Mouse (Mus musculus) adrenal gland, postnatal 10 days (tissue): ENCODE results near the gene Coro1c. TPM values are rescaled to one million over a fixed set of nuclear protein-coding genes. Genes with fewer than 3 reads are reported as not detected.

Source experiments
- DNase-seq: peaks from one replicate; pipeline ENCODE4 v3.0.0; 2021; ENCODE audit warnings: mixed read lengths
- total RNA-seq, 2 experiments: library from RNA; stranded (reverse); gene quantifications; 2 replicates each; pipeline ENCODE4 v1.2.3; 2021

Coro1c gene
- total RNA-seq, 2 experiments from 2014 or later = 66.4 to 78.9 TPM

- DNase-seq = no peak
These were observed 53.4 kb downstream of the Coro1c start for GRCm38 (mm10) chr5:113855117-113855516.

GRCm38 (mm10) chr5:113854494-113854893 lies 54.1 kb downstream of the Coro1c start:
- DNase-seq = peak; percentile 95

GRCm38 (mm10) chr5:113853541-113853940 lies 55.0 kb downstream of the Coro1c start:
- no peak for DNase-seq

GRCm38 (mm10) chr5:113852463-113852862 lies 56.1 kb downstream of the Coro1c start:
- DNase-seq = no peak

GRCm38 (mm10) chr5:113850680-113851230 lies 57.8 kb downstream of the Coro1c start:
- DNase-seq = no peak

- DNase-seq = peak; percentile 56
These were observed 60.9 kb downstream of the Coro1c start for GRCm38 (mm10) chr5:113847636-113848035.

- no peak for DNase-seq
These were observed 61.9 kb downstream of the Coro1c start for GRCm38 (mm10) chr5:113846656-113847055.

GRCm38 (mm10) chr5:113845627-113846026 lies 62.9 kb downstream of the Coro1c start:
- no peak for DNase-seq

- DNase-seq = peak; percentile 83
These were observed 63.8 kb downstream of the Coro1c start for GRCm38 (mm10) chr5:113844721-113845120.

GRCm38 (mm10) chr5:113844106-113844505 lies 64.5 kb downstream of the Coro1c start:
- DNase-seq = no peak

- no peak for DNase-seq
These were observed 65.7 kb downstream of the Coro1c start for GRCm38 (mm10) chr5:113842906-113843305.

GRCm38 (mm10) chr5:113842244-113842643 lies 66.3 kb downstream of the Coro1c start:
- no peak for DNase-seq

- DNase-seq = no peak
These were observed 67.0 kb downstream of the Coro1c start for GRCm38 (mm10) chr5:113841243-113842225.

GRCm38 (mm10) chr5:113840443-113840842 lies 68.1 kb downstream of the Coro1c start:
- no peak for DNase-seq

- no peak for DNase-seq
These were observed 71.6 kb downstream of the Coro1c start for GRCm38 (mm10) chr5:113836961-113837360.

- DNase-seq = no peak
These were observed 75.1 kb downstream of the Coro1c start for GRCm38 (mm10) chr5:113833316-113833947.

- DNase-seq = no peak
These were observed 76.1 kb downstream of the Coro1c start, which contains the start of gene Selplg for GRCm38 (mm10) chr5:113832490-113832901. TSS of gene Selplg (minus strand) at chr5:113832644.

- DNase-seq = no peak
These were observed 76.8 kb downstream of the Coro1c start for GRCm38 (mm10) chr5:113831741-113832140.

GRCm38 (mm10) chr5:113830796-113831195 lies 77.8 kb downstream of the Coro1c start:
- no peak for DNase-seq

GRCm38 (mm10) chr5:113830292-113830643 lies 78.3 kb downstream of the Coro1c start:
- DNase-seq = no peak

- DNase-seq = no peak
These were observed 78.8 kb downstream of the Coro1c start for GRCm38 (mm10) chr5:113829566-113830291.

- DNase-seq = no peak
These were observed 80.1 kb downstream of the Coro1c start for GRCm38 (mm10) chr5:113828481-113828880.
